Mouse (Mus musculus): ENCODE results near the gene Rnf217.

GRCm38 (mm10) chr10:31606981-31607867 is 1.8 kb downstream of the Rnf217 start:
- TF ChIP-seq CTCF (IDR thresholded peaks at IDR 0.05; ENCODE audit: low read depth): no peak
- TF ChIP-seq EP300 (IDR thresholded peaks at IDR 0.05; ENCODE audit: low read depth): no peak
